Mouse (Mus musculus) CH12.LX (cell line): ENCODE results near the gene Iqschfp.

Source experiments
- BHLHE40 ChIP-seq: IDR thresholded peaks from 2 replicates; pipeline ENCODE4 v1.6.1; 2011; ENCODE audit warnings: mild to moderate bottlenecking, low read depth, low read length, improper control_type of control experiment
- CTCF ChIP-seq, 2 experiments: IDR thresholded peaks in 1 of 2; conservative IDR thresholded peaks in 1 of 2; 2 replicates each; pipeline ENCODE4 v1.5.1; 2011 to 2012; ENCODE audit warnings: low read depth in 2 of 2, low read length in 2 of 2, improper control_type of control experiment in 1 of 2, inconsistent platforms in 1 of 2, mild to moderate bottlenecking in 1 of 2, moderate library complexity in 1 of 2
- ELF1 ChIP-seq: IDR thresholded peaks from 2 replicates; pipeline ENCODE4 v1.6.1; 2014; ENCODE audit warnings: low read depth, mild to moderate bottlenecking, inconsistent platforms, low read length, improper control_type of control experiment
- EP300 ChIP-seq: IDR thresholded peaks from 2 replicates; pipeline ENCODE4 v1.6.1; 2011; ENCODE audit warnings: low read length, improper control_type of control experiment
- ETS1 ChIP-seq: conservative IDR thresholded peaks from 2 replicates; pipeline ENCODE4 v1.6.1; 2012; ENCODE audit warnings: low read depth, mild to moderate bottlenecking, inconsistent platforms, low read length, improper control_type of control experiment, moderate library complexity
- JUND ChIP-seq: conservative IDR thresholded peaks from 2 replicates; pipeline ENCODE4 v1.6.1; 2011; ENCODE audit warnings: low read depth, low read length, improper control_type of control experiment
- MAFK ChIP-seq: IDR thresholded peaks from 2 replicates; pipeline ENCODE4 v1.6.1; 2011; ENCODE audit warnings: low read length, improper control_type of control experiment; ENCODE audit not compliant: insufficient replicate concordance
- NELFE ChIP-seq: IDR thresholded peaks from 2 replicates; pipeline ENCODE4 v1.6.1; 2011; ENCODE audit warnings: low read depth, low read length, improper control_type of control experiment
- NRF1 ChIP-seq: IDR thresholded peaks from 2 replicates; pipeline ENCODE4 v1.6.1; 2014; ENCODE audit warnings: low read depth, mild to moderate bottlenecking, inconsistent platforms, low read length, improper control_type of control experiment, moderate library complexity
- POLR2A ChIP-seq: IDR thresholded peaks from 2 replicates; pipeline ENCODE4 v1.6.1; 2011; ENCODE audit warnings: low read depth, mild to moderate bottlenecking, improper control_type of control experiment, low read length
- TCF12 ChIP-seq: IDR thresholded peaks from 2 replicates; pipeline ENCODE4 v1.6.1; 2014; ENCODE audit warnings: low read depth, mild to moderate bottlenecking, inconsistent platforms, low read length, improper control_type of control experiment
- ZC3H11A ChIP-seq: IDR thresholded peaks from 2 replicates; pipeline ENCODE4 v1.6.1; 2012; ENCODE audit warnings: low read depth, mild to moderate bottlenecking, inconsistent platforms, low read length, improper control_type of control experiment
- ZMIZ1 ChIP-seq: IDR thresholded peaks from 2 replicates; pipeline ENCODE4 v1.6.1; 2012; ENCODE audit warnings: low read depth, mild to moderate bottlenecking, inconsistent platforms, low read length, improper control_type of control experiment
- ZNF384 ChIP-seq: IDR thresholded peaks from 2 replicates; pipeline ENCODE4 v1.6.1; 2012; ENCODE audit warnings: low read depth, low read length, improper control_type of control experiment, inconsistent platforms

DNA sequence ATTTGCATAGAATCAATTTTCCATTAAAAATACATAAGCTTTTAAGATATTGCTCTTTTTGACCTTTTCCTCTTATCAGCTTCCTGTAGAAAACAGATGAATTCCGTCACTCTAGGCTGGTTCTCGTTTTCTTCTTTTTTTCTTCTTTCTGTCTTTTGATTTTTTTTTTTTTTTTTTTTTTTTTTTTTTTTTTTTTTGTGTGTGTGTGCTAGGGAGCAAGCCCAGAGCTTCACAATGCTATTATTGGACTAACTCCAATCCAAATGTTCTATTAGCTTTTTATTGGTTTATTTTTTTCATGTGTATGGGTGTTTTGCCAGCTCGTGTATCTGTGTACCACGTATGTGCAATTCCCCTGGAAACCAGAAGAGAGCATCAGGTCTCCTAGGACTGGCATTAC is 592.5 kb downstream of the Iqschfp start:
- no peak for TF ChIP-seq MAFK
- no peak for TF ChIP-seq CTCF (conservative IDR thresholded peaks at IDR 0.05 in 1 of 2, IDR thresholded peaks at IDR 0.05 in 1 of 2; ENCODE audit: low read depth in 2 of 2, low read length in 2 of 2)
- no peak for TF ChIP-seq TCF12
- no peak for TF ChIP-seq POLR2A
- no peak for TF ChIP-seq ETS1
- no peak for TF ChIP-seq EP300
- no peak for TF ChIP-seq NRF1
- no peak for TF ChIP-seq NELFE
- TF ChIP-seq ZMIZ1: no peak
- no peak for TF ChIP-seq ZC3H11A
- no peak for TF ChIP-seq ELF1
- no peak for TF ChIP-seq BHLHE40
- peak; percentile 55 for TF ChIP-seq ZNF384
- no peak for TF ChIP-seq JUND
